Mouse (Mus musculus) myocyte (in vitro differentiated cells): ENCODE data around the gene Pigk. TPM values are rescaled to one million over a fixed set of nuclear protein-coding genes. Genes with fewer than 3 reads are reported as not detected.

Source experiments
- H3K27me3 ChIP-seq: one replicate; pipeline ENCODE4 v1.6.1; 2011; ENCODE audit not compliant: control insufficient read depth, insufficient read depth, insufficient read length
- H3K36me3 ChIP-seq: one replicate; pipeline ENCODE4 v1.6.1; 2011; ENCODE audit not compliant: control insufficient read depth, insufficient read depth
- H3K4me2 ChIP-seq: one replicate; pipeline ENCODE4 v1.6.1; 2011; ENCODE audit warnings: low read depth, control low read depth
- H3K4me3 ChIP-seq: one replicate; pipeline ENCODE4 v1.5.1; 2011; ENCODE audit warnings: mild to moderate bottlenecking, control low read depth, moderate library complexity
- H3K79me2 ChIP-seq: one replicate; pipeline ENCODE4 v1.6.1; 2011; ENCODE audit not compliant: control insufficient read depth, insufficient read depth
- H3ac ChIP-seq: one replicate; pipeline ENCODE4 v1.6.1; 2011; ENCODE audit not compliant: control insufficient read depth, insufficient read length
- CEBPB ChIP-seq: IDR thresholded peaks from 2 replicates; pipeline ENCODE4 v1.6.1; 2011; ENCODE audit warnings: mild to moderate bottlenecking, moderate library complexity; ENCODE audit not compliant: poor library complexity, insufficient read depth, severe bottlenecking
- E2F4 ChIP-seq: IDR thresholded peaks from one replicate; pipeline ENCODE4 v1.6.1; 2011; ENCODE audit warnings: mild to moderate bottlenecking, control low read depth, moderate library complexity; ENCODE audit not compliant: insufficient read depth
- MAX ChIP-seq: IDR thresholded peaks from one replicate; pipeline ENCODE4 v1.6.1; 2011; ENCODE audit warnings: low read depth, mild to moderate bottlenecking, control low read depth
- MYOD1 ChIP-seq, 3 experiments: IDR thresholded peaks; one replicate each; pipeline ENCODE4 v1.6.1; 2011; ENCODE audit warnings: control low read depth in 2 of 3, low read depth in 2 of 3, mild to moderate bottlenecking in 2 of 3, moderate library complexity in 1 of 3; ENCODE audit not compliant: insufficient read length in 2 of 3, control insufficient read depth in 1 of 3
- MYOG ChIP-seq, 3 experiments: IDR thresholded peaks; one replicate each; pipeline ENCODE4 v1.6.1; 2011; ENCODE audit warnings: control low read depth in 2 of 3, low read depth in 2 of 3, mild to moderate bottlenecking in 2 of 3; ENCODE audit not compliant: insufficient read length in 2 of 3, control insufficient read depth in 1 of 3, insufficient read depth in 1 of 3
- POLR2A ChIP-seq: IDR thresholded peaks from one replicate; pipeline ENCODE4 v1.6.1; 2011; ENCODE audit warnings: low read depth, mild to moderate bottlenecking, control low read depth, moderate library complexity; ENCODE audit not compliant: insufficient read length
- POLR2AphosphoS2 ChIP-seq: IDR thresholded peaks from one replicate; pipeline ENCODE4 v1.6.1; 2011; ENCODE audit warnings: low read depth, control low read depth; ENCODE audit not compliant: insufficient read length
- REST ChIP-seq: IDR thresholded peaks from one replicate; pipeline ENCODE4 v1.6.1; 2011; ENCODE audit warnings: mild to moderate bottlenecking, control low read depth, moderate library complexity; ENCODE audit not compliant: insufficient read depth, insufficient read length
- SRF ChIP-seq: IDR thresholded peaks from one replicate; pipeline ENCODE4 v1.6.1; 2011; ENCODE audit warnings: low read depth; ENCODE audit not compliant: control insufficient read depth, insufficient read length
- TCF12 ChIP-seq: IDR thresholded peaks from one replicate; pipeline ENCODE4 v1.6.1; 2011; ENCODE audit warnings: mild to moderate bottlenecking, control low read depth; ENCODE audit not compliant: poor library complexity, insufficient read depth, severe bottlenecking
- TCF3 ChIP-seq: IDR thresholded peaks from one replicate; pipeline ENCODE4 v1.6.1; 2011; ENCODE audit warnings: low read depth, control low read depth; ENCODE audit not compliant: insufficient read length
- USF1 ChIP-seq: IDR thresholded peaks from one replicate; pipeline ENCODE4 v1.6.1; 2011; ENCODE audit warnings: low read depth, mild to moderate bottlenecking, control low read depth, moderate library complexity
- polyA plus RNA-seq: library from polyadenylated mRNA; unstranded; fragments of >200 nt; fragmentation: generic; extraction: Trizol; gene quantifications from one replicate; pipeline ENCODE4 v1.2.1, GENCODE M21; 2012; ENCODE audit warnings: missing spikeins

Gene Pigk
- polyA plus RNA-seq, 1 experiment, result 20.7 TPM

DNA sequence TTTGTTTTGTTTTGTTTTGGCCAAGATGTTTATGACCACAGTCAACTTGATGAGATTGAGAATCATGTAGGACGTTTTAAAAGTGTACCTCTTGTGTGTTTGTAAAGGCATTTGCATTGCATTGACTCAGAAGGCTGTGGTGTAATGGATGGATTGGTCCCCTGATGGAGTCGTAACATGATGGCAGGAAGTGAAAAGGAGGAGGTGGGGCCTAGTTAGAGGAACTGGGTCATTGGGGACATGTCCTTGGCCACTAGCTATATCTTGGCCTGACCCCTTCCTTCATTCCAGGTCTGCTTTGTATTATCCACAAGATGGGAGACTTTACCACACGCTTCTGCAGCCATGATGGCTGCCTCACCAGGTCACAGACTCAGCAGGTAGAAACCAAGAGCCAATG lies 217.5 kb downstream of the Pigk start:
- no peaks in the 10 kb centered on the region for H3K36me3 ChIP-seq
- no peak for TF ChIP-seq POLR2AphosphoS2
- TF ChIP-seq POLR2A, result no peak
- TF ChIP-seq TCF3, result no peak
- no peaks in the 10 kb centered on the region for H3K79me2 ChIP-seq

DNA sequence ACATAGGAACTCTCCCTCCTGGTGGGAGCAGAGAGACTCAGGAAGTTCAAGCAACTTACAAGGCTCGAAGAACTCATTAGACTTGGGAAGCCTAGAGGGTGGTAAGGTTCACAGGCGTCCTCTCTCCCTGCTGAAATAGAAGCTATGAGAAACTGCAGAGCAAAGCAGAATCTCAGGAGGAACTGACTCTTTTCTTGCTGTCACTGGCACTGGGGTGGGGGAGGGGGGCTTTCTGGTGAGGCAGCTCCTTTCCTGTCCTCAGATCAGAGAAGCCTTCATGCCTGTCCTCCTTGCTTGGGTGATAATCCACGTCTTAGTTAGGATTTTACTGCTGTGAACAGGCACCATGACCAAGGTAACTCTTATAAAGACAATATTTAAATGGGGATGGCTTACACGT lies 218.2 kb downstream of the Pigk start:
- no peaks in the 10 kb centered on the region for H3K79me2 ChIP-seq
- H3K36me3 ChIP-seq, result no peaks in the 10 kb centered on the region
- no peak overlapping the region for H3K4me2 ChIP-seq
- TF ChIP-seq MYOG (IDR thresholded peaks at IDR 0.05; ENCODE audit: control insufficient read depth in 1 of 3, insufficient read depth in 1 of 3, insufficient read length in 2 of 3, low read depth in 2 of 3), result no peak
- no peak for TF ChIP-seq MYOD1 (IDR thresholded peaks at IDR 0.05; ENCODE audit: control insufficient read depth in 1 of 3, insufficient read length in 2 of 3, low read depth in 2 of 3)
- TF ChIP-seq SRF, result no peak
- TF ChIP-seq E2F4, result no peak
- no peak for TF ChIP-seq REST
- TF ChIP-seq MAX, result no peak
- no peak for TF ChIP-seq USF1
- no peak for TF ChIP-seq CEBPB
- TF ChIP-seq POLR2A, result no peak
- no peak for TF ChIP-seq TCF12
- H3ac ChIP-seq, result no peak overlapping the region
- H3K27me3 ChIP-seq, result no peaks in the 10 kb centered on the region
- no peak overlapping the region for H3K4me3 ChIP-seq

More for the DNA sequence above, 217.5 kb downstream of the Pigk start:
- Histone ChIP-seq H3K4me3 (no peak overlapping the region), H3K27me3 (no peaks in the 10 kb centered on the region), H3ac (no peak overlapping the region), H3K4me2 (no peak overlapping the region)

DNA sequence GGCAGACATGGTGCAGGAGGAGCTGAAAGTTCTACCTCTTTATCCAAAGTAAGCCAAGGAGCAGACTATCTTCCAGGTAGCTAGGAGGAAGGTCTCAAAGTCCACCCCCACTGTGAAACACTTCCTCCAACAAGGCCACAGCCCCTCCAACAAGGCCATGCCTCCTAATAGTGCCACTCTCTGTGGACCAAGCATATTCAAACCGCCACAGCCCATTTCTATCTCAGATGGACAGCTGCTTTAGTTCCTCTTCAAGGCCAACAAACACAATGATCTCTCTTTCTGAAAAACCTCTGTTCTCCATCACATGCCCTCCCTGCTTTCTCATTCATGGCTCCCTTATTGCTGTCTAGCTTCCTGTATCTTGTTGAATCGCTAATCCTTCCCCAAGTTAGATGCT lies 218.6 kb downstream of the Pigk start:
- Histone ChIP-seq H3K36me3 (no peaks in the 10 kb centered on the region), H3K4me3 (no peak overlapping the region), H3K4me2 (no peak overlapping the region), H3K79me2 (no peaks in the 10 kb centered on the region), H3ac (no peak overlapping the region), H3K27me3 (no peaks in the 10 kb centered on the region)
- TF ChIP-seq MAX, result no peak
- no peak for TF ChIP-seq MYOD1 (IDR thresholded peaks at IDR 0.05; ENCODE audit: control insufficient read depth in 1 of 3, insufficient read length in 2 of 3, low read depth in 2 of 3)
- no peak for TF ChIP-seq REST
- no peak for TF ChIP-seq SRF
- TF ChIP-seq POLR2AphosphoS2, result no peak
- TF ChIP-seq USF1, result no peak

DNA sequence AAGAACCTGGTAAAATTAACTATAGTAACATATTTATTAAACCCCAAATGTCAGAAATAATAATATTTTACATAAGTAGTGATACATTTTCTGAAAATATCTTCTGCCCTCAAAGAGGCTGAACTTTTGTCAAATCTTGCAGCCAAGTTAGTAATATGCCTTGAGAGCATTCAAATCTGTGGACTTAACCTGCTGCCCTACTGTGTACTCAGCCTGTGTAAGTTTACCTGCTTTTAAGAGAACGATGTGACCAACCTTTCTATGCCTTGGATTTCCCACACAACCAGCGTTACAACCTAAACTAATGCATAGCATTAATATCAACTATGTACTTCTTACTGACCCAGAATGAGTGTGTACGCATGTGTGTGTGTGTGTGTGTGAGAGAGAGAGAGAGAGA lies 219.8 kb downstream of the Pigk start:
- Histone ChIP-seq H3K4me2 (no peak overlapping the region), H3K4me3 (no peak overlapping the region), H3K36me3 (no peaks in the 10 kb centered on the region), H3K79me2 (no peaks in the 10 kb centered on the region), H3ac (no peak overlapping the region), H3K27me3 (no peaks in the 10 kb centered on the region)
- TF ChIP-seq TCF12, result no peak
- TF ChIP-seq MYOD1 (IDR thresholded peaks at IDR 0.05; ENCODE audit: control insufficient read depth in 1 of 3, insufficient read length in 2 of 3, low read depth in 2 of 3), result no peak
- no peak for TF ChIP-seq MAX
- no peak for TF ChIP-seq POLR2A
- TF ChIP-seq REST, result no peak
- TF ChIP-seq TCF3, result no peak
- no peak for TF ChIP-seq USF1
- no peak for TF ChIP-seq SRF
- no peak for TF ChIP-seq MYOG (IDR thresholded peaks at IDR 0.05; ENCODE audit: control insufficient read depth in 1 of 3, insufficient read depth in 1 of 3, insufficient read length in 2 of 3, low read depth in 2 of 3)
- TF ChIP-seq E2F4, result no peak
- TF ChIP-seq CEBPB, result no peak
- TF ChIP-seq POLR2AphosphoS2, result no peak

DNA sequence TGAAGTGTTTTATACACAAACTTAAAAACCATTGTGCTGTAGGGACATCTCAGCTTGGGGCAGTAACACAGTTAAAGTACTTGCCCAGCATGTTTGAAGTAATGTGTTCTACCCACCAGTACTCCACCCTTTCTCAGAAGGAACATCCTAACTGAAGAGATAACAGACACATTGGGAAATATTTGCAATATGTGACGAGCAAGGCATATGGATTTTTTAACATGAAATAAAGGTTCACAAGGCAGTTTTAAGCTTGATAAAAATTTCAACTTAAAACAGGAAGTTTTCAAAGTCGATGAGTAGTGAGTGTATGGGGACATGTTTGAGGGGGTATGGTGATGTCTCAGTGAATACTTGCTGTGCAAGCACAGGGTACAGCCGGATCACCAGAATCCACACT lies 222.4 kb downstream of the Pigk start:
- TF ChIP-seq POLR2AphosphoS2, result no peak
- TF ChIP-seq E2F4, result no peak
- TF ChIP-seq MYOD1 (IDR thresholded peaks at IDR 0.05; ENCODE audit: control insufficient read depth in 1 of 3, insufficient read length in 2 of 3, low read depth in 2 of 3), result no peak
- no peak for TF ChIP-seq MYOG (IDR thresholded peaks at IDR 0.05; ENCODE audit: control insufficient read depth in 1 of 3, insufficient read depth in 1 of 3, insufficient read length in 2 of 3, low read depth in 2 of 3)
- TF ChIP-seq CEBPB, result no peak
- no peak for TF ChIP-seq TCF12
- Histone ChIP-seq H3K27me3 (no peaks in the 10 kb centered on the region), H3K79me2 (no peaks in the 10 kb centered on the region), H3K36me3 (no peaks in the 10 kb centered on the region), H3K4me3 (no peak overlapping the region), H3K4me2 (no peak overlapping the region), H3ac (no peak overlapping the region)

DNA sequence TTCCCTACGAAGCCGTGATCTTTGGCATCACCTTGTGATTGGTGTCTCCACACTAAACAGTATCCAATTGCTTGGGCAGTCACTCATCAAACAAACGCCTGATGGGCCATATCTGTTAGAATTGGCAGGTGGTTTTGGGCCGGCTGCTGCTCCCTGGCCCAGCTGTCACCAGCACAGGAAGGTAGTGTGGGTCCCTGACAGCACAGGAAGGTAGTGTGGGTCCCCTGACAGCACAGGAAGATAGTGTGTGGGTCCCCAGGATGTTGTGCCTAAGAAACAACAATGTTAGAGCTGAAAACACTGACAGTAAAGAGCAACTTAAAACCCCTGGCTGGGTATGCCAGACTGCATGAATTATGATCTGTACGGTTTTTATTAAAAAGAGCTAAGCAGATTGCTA lies 227.8 kb downstream of the Pigk start:
- Histone ChIP-seq H3K4me2 (no peak overlapping the region), H3K27me3 (no peaks in the 10 kb centered on the region), H3K79me2 (no peaks in the 10 kb centered on the region), H3ac (no peak overlapping the region), H3K36me3 (no peaks in the 10 kb centered on the region), H3K4me3 (no peak overlapping the region)
- TF ChIP-seq REST, result no peak
- no peak for TF ChIP-seq POLR2A
- TF ChIP-seq SRF, result no peak
- TF ChIP-seq TCF3, result no peak
- no peak for TF ChIP-seq USF1
- no peak for TF ChIP-seq MYOG (IDR thresholded peaks at IDR 0.05; ENCODE audit: control insufficient read depth in 1 of 3, insufficient read depth in 1 of 3, insufficient read length in 2 of 3, low read depth in 2 of 3)
- TF ChIP-seq CEBPB, result no peak
- no peak for TF ChIP-seq MYOD1 (IDR thresholded peaks at IDR 0.05; ENCODE audit: control insufficient read depth in 1 of 3, insufficient read length in 2 of 3, low read depth in 2 of 3)
- TF ChIP-seq TCF12, result no peak
- no peak for TF ChIP-seq MAX
- no peak for TF ChIP-seq E2F4
- no peak for TF ChIP-seq POLR2AphosphoS2
